Mouse (Mus musculus) kidney, postnatal 4 days (tissue): ENCODE data around the gene Degs1.
A peak's percentile ranks its signal among the peaks of the same experiment; 100 is the strongest.

ENCODE experiments used
- DNase-seq, 2 experiments: peaks; one replicate each; pipeline ENCODE4 v3.0.0; 2021; ENCODE audit warnings: mixed read lengths in 2 of 2

The Degs1 gene

DNA sequence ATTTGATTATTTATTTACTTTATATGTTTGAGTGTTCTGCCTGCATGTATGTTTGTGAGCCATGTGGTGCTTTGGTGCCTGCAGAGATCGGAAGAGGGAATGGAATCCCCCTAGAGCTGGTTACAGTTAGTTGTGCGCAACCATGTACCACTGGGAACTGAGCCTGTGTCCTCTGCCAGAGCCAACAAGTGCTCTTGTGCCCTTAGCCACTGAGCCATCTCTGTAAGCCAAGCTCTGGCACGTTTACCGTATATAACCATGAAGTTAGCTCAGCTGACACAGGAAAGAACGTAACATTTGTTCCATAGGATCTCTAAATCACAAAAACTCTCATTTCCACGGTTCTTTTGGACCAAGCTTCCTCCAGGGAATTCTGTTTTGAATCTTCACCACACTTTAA lies 2.6 kb downstream of the Degs1 start:
- DNase-seq = no peak

DNA sequence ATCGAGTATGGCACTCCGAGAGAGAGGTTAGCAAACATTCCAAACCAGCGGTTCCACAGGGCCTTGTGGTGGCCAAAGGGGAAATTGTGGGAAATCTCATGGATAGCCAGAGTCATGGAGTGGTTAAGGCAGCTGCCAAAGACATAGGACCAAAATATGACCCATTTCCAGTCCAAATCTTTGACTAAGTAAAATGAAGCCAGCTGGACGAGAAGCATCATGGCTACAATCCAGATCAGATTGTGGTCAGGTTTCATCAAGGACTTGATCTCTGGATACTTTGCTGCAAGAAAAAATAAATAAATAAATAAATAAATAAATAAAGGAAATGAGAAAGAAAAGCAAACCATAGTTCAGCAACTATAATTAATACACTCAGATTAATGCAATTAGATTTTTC lies 3.2 kb downstream of the Degs1 start:
- DNase-seq = no peak

DNA sequence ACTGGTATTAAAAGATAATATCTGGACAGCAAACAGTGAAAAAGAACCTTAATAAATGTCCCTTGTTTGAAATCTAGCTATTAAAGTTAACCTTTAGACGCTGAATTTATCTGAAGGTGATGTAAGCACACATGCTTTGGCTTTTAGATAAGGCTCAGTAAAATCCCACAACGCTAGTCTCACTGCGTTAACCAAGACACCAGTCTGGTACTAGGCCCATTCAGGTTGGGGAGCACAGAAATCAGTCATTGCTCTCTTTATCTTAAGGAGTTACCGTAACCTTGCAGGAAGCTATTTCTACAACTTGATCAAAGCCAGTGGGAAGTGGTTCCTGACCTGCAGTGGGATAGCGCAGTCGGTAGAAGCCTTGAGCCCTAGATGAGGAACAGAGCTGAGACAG lies 7.5 kb downstream of the Degs1 start:
- no peak for DNase-seq

DNA sequence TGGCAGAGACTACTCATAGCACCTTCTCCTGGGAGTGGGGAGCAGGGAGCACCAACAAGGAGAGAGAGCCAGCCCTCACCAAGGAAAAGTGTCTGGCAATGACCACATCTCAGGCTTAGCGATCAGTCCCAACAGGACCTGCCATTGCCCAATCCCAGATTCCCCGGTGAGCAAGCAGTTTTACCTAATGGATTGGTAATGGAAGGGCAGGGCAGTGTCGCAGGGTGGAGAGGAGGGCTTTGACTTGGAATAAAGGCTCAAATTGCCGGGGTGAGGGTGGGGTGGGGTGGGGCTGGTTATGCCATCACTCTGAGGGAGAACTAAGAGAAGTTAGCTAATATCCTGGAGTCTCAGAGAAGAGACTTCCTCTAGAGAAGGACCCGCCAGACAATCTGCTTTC lies 11.0 kb downstream of the Degs1 start:
- DNase-seq = no peak

DNA sequence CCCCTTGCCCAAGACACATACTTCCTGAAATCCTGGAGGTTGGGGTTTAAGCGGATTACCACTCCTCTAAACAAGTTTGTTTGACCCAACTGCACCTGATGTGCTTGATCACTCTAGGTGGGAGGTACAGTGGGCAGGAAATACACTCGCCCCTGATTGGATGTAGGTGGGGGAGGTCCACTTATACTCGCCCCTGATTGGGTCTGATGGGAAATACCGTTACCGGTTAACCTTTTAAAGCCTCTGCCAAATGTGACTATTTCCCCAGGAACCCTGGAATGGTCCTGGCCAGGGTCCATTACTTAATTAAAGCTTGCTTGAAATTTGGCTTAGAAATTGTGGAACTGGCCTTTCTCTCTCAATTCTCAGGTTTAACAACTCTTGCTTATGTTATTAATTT lies 11.5 kb downstream of the Degs1 start:
- DNase-seq = no peak

DNA sequence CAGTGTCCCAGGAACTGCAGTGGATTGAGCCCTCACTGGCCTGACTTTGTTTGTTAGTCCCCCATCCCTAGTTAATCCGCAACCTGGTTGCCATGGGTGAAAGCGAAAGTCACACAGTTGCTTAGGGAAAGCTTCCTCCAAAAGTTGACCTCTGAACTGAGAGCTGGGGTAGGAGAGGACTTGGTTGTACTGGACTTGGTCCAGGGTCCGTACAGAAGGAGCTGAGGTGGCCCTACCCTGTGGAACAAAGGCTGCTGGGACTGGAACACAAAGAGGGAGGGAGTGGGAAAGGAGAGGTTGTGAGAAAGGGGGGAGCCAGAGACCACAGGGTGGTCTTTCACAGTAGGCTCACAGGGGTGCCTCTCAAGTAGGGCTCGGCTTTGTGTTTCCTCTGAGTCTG lies 14.3 kb downstream of the Degs1 start:
- peak; percentile 59 to 68 for DNase-seq

DNA sequence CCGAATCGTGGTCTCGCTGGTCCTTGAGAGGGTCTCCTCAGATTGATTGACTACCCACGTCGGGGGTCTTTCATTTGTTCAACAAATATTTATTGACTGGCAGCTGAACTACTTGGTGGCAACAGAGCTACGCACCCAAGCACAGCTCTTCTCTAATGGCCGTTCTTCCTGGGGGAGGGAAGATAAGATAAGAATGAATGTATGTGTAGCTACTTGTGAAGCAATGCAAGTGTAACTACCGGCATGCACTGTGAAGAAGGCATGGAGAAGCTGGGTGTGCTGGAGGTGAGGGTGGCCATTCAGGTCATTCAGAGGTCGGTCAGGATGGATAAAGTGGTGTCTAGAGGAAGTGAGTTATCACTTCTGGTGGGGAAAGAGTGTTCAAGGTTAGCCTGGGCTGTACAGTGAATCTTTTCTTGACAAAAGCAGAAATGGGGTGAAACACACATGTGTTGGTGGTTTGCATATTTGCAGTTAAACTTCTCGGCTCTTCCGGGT lies 16.5 kb downstream of the Degs1 start:
- no peak for DNase-seq

DNA sequence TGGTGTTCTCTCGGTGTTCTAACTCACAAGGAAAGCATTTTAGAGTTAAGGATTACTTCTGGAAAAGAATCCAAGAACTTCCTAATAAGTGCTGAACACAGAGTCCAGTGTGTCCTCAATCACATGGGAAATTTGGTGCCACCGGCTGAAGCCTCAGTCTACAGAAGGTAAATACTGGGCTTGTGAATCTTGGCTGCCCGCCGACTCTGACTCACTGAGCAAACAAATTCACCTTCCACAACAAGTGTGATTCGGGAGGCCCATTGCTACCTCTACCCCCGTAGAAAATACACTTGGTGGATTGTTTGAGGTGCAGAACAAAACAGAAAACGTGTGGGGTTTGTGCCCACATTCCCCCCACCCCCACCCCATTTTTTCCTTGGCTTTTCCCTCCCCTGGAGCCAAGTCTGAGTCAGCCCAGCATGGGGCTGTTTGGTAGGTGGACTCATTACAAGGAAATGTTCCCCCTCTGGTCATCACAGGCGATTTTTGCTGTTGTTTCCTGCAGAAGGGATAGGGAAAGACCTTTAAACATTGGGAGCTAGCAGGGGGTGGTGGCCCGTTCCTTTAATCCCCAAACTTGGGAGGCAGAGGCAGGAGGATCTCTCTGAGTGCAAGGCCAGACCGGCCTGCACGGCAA lies 26.4 kb downstream of the Degs1 start:
- no peak for DNase-seq

DNA sequence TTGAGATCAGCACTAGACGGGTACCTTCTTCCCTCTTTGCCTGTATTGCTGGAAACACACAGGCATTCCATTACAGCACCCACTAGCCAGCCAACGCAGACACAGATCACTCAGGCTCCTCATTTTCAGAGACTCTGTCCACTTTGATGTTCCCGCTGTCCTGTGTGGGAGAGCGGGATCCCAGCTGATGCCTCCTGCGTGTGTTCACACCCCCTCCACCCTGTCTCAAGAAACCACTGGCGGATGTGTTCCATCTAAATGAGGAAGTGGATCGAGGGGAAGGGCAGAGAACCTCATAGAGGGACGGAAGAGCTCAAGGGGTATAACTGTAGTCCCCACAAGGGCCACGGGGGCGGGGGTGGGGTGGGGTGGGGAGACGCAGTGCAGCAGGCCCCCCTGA lies 27.6 kb downstream of the Degs1 start:
- DNase-seq = no peak

DNA sequence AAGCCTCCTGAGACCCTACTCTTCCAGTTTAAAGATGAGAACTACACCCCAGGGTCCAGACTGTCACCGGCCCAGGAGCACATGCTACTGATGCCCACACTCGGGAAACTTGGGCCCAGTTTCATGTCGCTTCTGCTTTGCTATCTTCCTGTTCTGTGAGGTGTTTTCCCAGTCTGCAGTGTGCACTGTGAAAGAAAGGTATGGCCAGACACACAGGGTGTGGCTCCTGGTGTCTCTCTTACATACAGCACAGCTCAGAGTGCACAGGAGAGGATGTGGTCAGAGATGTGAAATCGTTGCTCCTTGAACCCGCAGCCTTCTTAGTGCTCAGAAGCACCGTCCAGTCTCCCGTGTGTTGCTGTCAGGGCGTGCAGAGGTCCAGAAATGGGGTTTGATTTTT lies 28.0 kb downstream of the Degs1 start:
- no peak for DNase-seq

DNA sequence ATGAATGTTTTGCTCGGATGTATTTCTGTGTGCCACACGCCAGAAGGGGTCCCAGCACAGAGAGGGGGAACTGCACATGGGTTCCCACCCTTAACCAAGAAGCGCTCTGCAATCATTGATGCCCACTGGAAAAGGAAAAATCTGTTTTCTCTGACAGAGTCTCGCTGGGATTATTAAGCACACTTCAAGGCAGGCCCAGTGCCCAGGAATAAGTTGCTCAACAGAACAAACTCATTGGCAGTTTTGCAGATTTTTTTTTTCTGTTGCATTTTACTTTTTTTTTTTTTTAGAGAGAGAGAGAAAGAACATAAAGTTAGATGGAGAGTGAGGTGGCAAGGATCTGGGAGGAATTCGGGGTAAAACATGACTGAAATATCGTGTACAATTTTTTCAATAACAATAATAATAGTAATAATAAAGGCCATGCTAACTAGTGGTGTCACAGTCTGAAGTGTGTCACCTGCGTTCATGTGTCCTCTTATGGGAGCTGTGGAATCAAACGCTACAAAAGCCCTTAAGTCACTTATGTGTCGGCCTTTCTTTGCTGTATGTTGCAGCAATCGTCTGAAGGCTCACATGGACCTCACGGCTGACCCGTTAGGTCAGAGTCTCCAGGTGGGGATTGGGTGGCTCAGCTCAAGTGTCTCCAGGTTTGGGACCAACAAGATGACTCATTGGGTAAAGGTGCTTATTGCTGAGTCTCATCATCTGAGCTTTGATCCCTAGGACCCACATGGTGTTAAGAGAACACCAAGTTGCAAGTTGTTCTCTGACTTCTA lies 28.7 kb downstream of the Degs1 start:
- no peak for DNase-seq

DNA sequence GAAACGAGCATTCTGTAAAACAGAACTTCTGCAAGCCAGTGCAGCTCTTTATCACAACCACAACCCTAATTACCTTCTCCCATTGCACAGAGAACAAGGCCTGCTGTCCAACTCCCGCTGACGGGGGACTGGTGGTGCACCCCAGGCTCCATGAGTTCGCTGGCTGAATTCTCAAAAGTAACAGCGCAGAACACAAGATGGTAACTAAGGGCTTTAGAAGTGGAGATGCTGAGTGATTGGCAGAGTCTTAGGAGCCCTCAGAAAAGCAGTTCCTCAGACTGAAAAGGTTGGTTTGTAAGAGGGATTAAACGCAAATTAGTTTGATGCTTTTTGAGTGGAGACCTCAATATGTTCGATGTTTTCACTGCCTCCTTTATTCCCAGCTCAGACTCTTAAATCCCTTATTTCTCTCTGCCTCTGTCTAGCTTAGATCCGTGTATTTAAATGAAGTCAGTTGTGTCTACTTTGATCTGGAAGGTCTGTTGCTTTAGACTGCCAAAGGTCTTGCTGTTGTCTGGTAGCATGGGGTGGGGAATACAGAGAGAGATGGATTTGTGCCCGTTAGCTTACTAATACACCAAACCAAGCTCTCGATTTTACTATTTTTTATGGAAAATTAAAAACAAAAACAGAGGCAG lies 30.0 kb downstream of the Degs1 start:
- no peak for DNase-seq

DNA sequence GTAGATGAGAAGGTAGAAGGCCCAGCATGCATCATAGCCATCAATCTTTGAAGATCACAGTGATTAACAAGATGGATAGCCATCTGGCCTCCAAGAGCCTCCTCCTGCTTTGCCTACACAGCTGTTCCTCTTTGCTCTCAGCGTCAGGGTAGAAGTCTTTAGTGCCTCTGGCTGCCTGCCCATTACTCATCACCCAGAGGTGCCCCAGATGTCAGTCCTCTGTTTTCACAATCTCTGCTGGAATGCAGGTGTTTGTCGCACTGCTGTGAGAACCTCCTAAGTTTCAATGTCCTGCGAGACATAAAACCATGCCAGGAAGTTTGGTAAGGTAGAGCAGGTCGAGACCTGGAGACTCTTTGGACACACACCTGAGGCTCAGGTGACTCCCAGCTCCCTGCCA lies 31.9 kb downstream of the Degs1 start:
- peak in 1 of 2 experiments; percentile 27 for DNase-seq

DNA sequence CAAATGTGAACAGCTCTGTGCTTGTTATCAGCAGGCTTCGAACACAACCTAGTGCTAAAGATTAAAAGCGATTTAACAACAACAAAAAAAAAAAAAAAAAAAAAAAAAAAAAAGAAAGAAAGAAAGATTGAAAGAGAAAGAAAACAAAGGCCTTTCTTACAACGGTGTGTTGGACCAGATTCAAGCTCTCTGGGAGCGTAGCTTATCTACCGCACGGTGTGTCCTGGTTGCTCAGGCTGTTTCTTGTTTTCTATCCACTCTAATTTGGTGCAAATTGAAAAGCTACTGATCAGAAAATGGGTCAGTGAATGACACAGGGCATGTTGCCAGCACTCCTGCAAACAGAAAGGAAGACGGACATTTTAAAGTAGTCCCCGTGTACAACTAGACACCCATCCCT lies 33.3 kb downstream of the Degs1 start:
- DNase-seq = no peak

DNA sequence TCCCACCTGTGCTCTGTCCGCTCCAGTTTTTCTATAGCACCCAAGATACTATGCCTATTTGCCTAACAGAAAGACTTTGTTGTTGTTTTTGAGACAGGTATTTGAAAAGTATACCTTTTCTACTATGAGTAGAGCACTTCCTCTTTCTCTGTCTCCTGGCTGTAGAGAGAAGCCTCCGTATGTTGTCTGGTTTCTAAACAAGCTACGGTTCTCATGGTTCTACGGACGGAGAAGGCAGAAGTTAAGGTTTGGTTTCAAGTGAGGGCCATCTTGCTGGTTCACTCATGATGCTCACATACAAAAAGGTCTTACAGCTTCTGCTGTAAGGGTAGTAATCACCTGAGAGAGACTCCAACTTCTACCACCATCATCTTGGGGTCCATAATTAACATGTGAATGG lies 37.6 kb downstream of the Degs1 start:
- no peak for DNase-seq

DNA sequence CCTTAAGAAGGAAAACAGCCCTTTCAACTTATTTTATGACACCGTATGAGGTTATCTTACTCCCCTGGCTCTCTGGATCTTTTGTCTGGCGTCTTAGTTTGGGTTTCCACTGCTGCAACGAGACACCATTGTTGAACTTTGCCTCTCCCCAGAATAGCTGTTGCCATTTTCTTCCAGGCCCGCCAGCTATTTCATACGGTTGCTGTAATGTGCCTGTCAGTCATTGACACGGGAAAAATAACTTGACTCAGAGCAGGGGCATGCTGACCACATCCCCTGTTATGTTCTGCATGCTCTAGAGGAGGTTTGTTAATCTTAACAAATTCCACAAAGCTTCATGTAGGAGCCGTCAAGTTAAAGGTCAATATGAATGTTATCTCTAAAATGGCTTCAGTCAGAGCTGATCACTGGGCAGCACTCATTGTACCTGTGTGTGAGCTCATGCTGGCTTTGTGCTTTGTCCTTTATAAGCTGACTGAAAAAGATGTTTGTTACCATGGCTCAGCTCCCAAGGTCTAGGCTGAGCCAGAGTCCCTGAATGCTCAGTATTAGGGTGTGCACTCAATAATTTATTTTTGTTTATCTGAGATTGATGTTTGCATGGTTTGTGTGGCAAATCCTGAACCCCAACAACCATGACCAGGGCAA lies 44.4 kb downstream of the Degs1 start:
- DNase-seq = no peak

DNA sequence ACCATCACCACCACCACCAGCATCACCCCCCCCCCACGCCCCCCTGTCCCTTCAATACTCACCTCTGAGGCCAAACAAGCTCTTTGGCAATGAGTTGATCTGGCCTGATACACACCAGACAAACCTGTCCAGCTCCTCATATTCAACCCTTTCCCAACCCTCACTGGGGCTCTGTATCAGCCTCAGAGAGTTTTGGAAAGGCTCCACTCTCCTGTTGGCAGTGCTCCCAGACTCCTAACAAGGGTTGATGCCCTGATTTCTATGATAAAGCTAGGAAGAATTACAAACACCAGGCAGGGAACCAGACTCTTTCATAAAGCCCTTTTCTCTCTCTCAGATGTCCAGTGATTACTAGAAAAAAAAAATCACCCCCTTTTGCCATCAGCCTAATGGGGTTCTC lies 45.2 kb downstream of the Degs1 start:
- peak in 1 of 2 experiments; percentile 14 for DNase-seq

DNA sequence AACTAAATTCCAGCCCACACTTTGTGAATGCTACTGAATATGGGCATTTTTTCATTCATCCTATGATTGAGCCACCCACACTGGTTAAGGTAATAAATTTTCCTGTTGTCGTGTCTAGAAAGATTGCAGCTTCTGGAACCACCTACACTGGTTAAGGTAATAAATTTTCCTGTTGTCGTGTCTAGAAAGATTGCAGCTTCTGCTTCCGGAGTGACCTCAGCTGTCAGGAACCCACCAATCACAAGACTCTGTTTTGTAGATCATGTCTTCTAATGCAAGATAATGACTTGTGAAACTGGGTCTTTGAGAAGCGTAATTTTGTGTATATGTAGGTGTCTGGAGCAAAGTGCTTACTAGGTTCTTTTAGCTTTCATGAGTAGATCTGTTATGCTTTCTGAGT lies 47.4 kb downstream of the Degs1 start:
- no peak for DNase-seq

DNA sequence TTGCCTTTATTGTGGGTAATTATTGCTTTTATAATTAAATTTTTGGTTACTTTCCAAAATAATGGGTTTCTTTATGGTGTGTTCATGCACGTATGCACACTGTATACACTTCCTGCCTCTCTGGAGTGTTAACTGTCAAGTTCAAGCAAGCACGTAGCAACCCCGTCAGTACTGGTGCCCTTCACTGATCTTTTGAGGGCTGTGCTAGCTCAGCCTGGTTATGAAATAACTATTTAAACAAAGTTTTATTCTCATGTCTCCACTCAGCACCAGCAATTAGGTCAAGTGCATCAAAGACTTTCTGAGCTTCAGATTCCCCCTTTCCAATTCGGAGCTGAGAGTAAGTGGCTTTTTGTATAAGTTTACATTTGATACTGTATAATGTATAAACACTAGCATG lies 53.2 kb downstream of the Degs1 start:
- no peak for DNase-seq

DNA sequence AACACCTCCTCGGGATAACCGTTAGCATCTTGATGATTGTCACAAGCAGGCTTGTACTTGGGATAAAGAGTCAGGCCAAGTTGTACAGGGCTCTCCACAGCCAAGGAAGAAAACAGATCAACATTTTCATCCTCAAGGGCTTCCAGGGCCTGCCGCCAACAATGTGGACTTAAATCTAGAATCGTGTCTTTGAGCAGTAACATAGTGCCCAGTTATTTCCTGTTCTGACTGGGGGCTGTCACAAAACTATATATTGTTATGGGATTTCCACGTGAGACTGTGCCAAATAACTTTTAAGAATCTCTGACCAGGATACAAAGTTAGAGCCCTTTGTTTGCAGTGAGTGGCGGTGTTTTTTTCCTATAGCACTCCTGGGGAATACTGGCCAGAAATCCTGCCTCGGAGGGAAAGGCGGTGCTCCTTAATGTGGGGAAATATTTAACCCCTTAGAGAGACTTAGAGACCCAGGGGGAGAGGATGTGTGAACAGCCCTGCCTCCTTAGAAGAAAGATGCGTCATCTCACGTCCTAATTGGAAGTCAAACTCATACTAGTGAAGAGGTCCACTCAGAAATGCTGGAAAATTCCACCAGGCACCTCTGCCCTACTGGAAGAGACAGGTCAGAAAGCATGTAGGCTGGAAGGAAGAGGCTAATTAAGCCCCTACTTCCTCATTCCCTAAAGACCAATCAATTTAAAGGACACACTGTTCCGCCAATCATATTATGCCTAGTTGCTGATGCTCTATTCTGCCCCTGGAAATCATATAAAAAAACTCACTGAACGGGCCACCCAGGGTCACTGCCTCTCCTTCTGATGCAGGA lies 55.3 kb downstream of the Degs1 start:
- peak; percentile 65 to 75 for DNase-seq

DNA sequence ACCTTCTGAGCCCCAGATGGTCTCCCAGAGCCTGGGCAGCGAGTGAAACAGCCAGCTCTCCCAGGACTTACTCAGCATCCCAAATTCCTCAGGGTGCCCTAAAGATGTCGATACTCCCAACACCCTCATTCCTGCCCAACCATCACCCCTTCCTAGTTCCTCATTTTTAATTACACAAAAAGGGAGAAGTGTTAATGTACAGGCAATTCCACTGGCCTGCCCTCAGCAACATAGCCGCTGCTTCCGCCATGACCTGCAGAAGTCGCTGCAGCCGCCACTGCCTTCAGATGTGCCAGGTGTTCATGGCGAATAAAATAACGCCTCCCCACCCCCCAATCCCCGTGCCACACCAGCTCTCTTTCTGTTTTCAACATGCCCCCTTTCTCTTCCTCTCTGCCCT lies 56.3 kb downstream of the Degs1 start:
- DNase-seq = no peak
